Mouse (Mus musculus) myocyte (in vitro differentiated cells): Measurements from ENCODE around the gene Atn1.

Source experiments
- CEBPB ChIP-seq: IDR thresholded peaks from 2 replicates; pipeline ENCODE4 v1.6.1; 2011; ENCODE audit warnings: mild to moderate bottlenecking, moderate library complexity; ENCODE audit not compliant: poor library complexity, insufficient read depth, severe bottlenecking
- MAX ChIP-seq: IDR thresholded peaks from one replicate; pipeline ENCODE4 v1.6.1; 2011; ENCODE audit warnings: low read depth, mild to moderate bottlenecking, control low read depth
- MYOD1 ChIP-seq, 3 experiments: IDR thresholded peaks; one replicate each; pipeline ENCODE4 v1.6.1; 2011; ENCODE audit warnings: control low read depth in 2 of 3, low read depth in 2 of 3, mild to moderate bottlenecking in 2 of 3, moderate library complexity in 1 of 3; ENCODE audit not compliant: insufficient read length in 2 of 3, control insufficient read depth in 1 of 3
- MYOG ChIP-seq, 3 experiments: IDR thresholded peaks; one replicate each; pipeline ENCODE4 v1.6.1; 2011; ENCODE audit warnings: control low read depth in 2 of 3, low read depth in 2 of 3, mild to moderate bottlenecking in 2 of 3; ENCODE audit not compliant: insufficient read length in 2 of 3, control insufficient read depth in 1 of 3, insufficient read depth in 1 of 3
- POLR2A ChIP-seq: IDR thresholded peaks from one replicate; pipeline ENCODE4 v1.6.1; 2011; ENCODE audit warnings: low read depth, mild to moderate bottlenecking, control low read depth, moderate library complexity; ENCODE audit not compliant: insufficient read length
- TCF3 ChIP-seq: IDR thresholded peaks from one replicate; pipeline ENCODE4 v1.6.1; 2011; ENCODE audit warnings: low read depth, control low read depth; ENCODE audit not compliant: insufficient read length
- USF1 ChIP-seq: IDR thresholded peaks from one replicate; pipeline ENCODE4 v1.6.1; 2011; ENCODE audit warnings: low read depth, mild to moderate bottlenecking, control low read depth, moderate library complexity

- TF ChIP-seq POLR2A (peak; percentile 32), MYOG (IDR thresholded peaks at IDR 0.05; ENCODE audit: control insufficient read depth in 1 of 3, insufficient read depth in 1 of 3, insufficient read length in 2 of 3, low read depth in 2 of 3) (no peak), TCF3 (no peak), CEBPB (no peak), MAX (no peak), MYOD1 (IDR thresholded peaks at IDR 0.05; ENCODE audit: control insufficient read depth in 1 of 3, insufficient read length in 2 of 3, low read depth in 2 of 3) (no peak), USF1 (no peak)
These were observed 47.9 kb downstream of the Atn1 start for GRCm38 (mm10) chr6:124708289-124708889.
